Mouse (Mus musculus) CD4-positive helper T cell, adult 2 months (primary cell): ENCODE measurements at regions not wholly inside any gene's neighbourhood (a gene's known extent, or its start where the extent isn't known, plus 50 kb on each side); places are given as distances from the start of the nearest gene placed in this dataset.

ENCODE experiments used
- DNase-seq: peaks from one replicate; pipeline ENCODE4 v3.0.0-alpha.2; 2012; ENCODE audit warnings: low read depth, missing footprints, low spot score

- no peak for DNase-seq
Observed at GRCm38 (mm10) chr14:102629601-102630000, 352.8 kb downstream of the Kctd12 start.

DNA sequence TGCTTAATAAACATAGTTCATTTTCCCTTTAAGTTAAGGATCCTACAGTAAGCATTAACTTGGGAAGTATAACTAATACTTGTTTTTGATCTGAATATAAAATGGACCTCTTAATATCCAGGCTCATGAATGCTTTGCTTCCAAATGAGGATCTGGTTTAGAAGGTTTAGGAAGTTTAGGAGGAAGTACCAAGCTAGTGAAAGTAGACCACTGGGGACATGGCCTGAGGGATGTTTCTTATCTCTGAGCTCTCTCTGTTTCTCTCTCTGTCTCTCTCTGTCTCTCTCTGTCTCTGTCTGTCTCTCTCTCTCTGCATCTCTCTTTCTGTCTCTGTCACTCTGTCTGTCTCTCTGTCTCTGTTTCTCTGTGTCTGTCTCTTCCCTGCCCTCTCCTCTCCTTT is 360.9 kb downstream of the Kctd12 start:
- no peak for DNase-seq

- no peak for DNase-seq
Observed at GRCm38 (mm10) chr14:102619056-102619455, 363.4 kb downstream of the Kctd12 start.

GRCm38 (mm10) chr14:102615588-102616309 is 366.7 kb downstream of the Kctd12 start:
- no peak for DNase-seq

GRCm38 (mm10) chr14:102606055-102606454 is 376.4 kb downstream of the Kctd12 start:
- no peak for DNase-seq

DNA sequence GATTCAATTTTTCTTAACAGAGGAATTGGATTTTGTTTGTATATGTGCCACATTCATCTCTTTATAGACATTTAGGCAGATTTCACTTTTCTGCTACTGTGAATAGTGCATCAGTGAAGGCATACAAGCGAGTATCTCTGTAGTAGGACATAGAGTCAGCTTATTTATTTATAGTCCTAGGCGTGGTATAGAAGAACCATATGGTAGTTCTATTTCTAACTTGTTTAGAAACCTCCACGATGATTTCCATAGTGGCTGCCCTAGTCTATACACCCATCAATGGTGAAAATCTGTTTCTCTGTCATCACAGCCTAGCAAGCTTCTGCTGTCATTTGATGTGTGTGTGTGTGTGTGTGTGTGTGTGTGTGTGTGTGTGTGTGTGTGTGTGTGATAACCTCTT is 387.6 kb downstream of the Kctd12 start:
- DNase-seq = no peak

- DNase-seq = no peak
Observed at GRCm38 (mm10) chr14:102553781-102554180, 428.7 kb downstream of the Kctd12 start.

GRCm38 (mm10) chr14:102552598-102552997 is 429.8 kb downstream of the Kctd12 start:
- no peak for DNase-seq

DNA sequence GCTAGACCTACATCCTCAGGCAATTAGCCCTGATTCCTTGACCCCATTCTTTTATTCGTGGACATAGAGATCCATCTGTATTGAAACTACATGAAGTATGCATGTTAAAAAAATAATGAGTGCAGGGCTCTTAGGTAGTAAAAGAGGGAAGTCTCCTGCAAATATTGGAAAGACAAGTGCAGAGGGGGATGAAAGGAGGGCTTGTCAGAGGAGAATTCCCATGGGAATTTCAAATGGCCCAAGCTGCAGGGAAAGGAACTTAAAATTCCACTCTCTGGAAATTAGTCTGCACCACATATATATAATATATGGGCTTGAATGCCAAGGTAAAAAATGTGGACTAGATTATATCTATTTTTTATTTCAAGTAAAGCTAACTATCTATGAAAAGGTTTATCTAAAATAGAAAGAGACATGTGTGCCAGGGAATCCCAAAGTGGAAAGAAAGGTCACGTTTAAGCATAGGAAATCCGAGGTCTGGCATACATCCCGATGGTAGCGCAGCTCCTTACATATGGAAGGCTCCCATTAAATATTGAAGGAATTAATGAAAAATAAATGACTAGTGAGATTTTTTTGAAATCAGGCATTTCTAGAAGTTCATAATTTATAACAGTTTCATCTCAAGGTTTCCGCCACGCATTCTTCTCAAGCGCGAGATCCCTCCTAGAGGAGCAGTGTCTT is 457.4 kb downstream of the Kctd12 start:
- DNase-seq = no peak

DNA sequence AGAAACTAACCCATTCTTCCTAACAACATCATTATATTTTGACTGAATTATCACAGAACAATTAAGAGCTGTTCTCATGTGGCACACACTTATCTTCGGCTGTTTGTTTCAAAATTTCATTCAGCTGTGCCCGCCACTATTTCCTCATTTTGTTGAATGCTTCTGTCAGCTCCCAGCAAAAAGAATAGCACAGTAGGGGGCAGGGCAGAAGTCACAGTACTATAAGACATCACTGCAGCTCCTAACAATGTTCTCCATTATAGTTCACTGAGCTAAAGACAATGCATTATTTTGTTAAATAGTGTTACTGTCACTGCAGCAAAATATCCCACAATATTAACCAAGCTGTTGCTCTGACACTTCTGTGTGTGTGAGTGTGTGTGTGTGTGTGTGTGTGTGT is 465.7 kb downstream of the Kctd12 start:
- DNase-seq = no peak

DNA sequence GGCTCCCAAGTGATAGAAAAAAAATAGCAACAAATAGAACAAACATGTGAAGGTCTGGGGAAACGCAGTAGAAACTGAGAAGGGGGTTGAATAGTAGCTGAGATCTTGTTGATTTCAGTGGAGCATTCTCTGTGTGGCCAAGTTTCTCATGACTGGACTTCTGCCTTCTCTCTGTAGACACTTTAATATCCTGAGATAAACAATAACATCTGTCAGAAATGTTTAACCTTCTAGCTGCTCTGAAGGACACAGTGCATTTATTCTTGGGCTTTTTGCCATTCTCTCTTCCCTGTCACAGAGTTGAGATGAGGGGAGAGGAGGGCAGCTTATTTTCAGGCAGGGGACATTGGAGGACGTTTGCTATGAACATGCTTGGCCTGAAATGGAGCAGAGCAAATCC is 467.9 kb downstream of the Kctd12 start:
- DNase-seq = no peak

DNA sequence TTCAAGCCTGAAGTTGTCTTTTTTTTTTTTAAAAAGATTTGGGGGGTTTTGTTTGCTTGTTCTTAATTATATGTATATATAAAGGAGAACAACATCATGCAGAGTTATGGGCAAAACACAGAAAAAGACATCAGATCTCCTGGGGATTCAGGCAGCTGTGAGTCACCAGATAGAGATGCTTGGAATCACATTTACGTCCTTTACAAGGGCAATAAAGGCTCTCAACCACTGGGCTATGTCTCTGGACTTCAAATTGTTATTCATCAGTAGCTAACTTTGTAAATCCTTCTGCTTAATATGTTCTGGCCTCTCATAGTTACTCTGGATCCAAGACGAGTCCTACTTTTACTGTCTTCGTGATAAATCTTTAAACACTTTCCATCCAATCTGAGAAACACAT is 469.8 kb downstream of the Kctd12 start:
- DNase-seq = no peak

DNA sequence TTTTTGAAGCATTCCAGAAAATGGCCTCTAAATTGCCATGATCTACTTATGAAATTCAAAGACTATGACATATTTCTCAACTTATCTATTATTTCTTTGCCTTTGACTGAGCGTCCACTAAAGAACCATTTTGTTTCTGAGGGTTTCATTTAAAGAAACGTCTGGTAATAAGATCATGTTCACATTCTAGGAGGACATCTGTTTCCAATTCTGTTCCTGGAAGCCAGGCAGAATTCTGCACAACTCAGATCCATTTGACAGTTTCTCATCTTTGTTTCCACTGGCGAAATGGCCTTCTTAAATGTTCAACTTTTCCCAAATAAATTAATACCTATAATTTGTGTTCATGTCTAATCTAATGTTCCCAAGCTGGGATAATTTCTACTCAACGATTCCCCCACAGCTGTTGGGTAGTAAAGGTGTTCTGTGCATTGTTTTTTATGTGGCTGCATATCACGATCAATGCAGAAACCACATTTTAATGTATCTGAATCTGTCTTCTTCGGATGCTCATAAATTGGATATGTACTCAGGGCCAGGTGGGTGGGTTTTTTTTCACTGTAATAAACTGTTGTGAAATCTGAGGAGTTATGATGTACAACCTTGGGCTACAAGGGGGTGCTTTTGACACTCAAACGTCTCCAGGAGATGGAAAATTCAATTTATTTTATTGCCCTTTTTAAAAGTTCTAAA is 470.6 kb downstream of the Kctd12 start:
- no peak for DNase-seq

DNA sequence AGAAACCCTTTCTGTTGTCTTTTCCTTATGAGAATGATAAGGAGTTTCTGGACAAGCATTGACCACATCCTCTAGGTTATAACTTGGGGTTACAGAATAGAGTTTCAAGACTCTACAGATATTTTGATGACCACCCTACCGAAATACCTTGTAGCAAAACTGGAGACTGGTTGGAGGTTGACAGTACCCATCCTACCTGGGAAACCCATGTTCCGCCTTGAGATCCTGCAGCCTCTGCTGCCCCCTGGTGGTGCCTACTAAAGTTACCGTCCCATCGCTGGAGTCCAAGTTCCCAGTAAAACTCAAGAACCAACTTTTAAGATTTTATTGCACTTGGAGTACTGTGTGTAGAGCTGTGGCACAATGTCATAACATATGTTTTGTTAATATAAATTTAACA is 472.1 kb downstream of the Kctd12 start:
- no peak for DNase-seq

DNA sequence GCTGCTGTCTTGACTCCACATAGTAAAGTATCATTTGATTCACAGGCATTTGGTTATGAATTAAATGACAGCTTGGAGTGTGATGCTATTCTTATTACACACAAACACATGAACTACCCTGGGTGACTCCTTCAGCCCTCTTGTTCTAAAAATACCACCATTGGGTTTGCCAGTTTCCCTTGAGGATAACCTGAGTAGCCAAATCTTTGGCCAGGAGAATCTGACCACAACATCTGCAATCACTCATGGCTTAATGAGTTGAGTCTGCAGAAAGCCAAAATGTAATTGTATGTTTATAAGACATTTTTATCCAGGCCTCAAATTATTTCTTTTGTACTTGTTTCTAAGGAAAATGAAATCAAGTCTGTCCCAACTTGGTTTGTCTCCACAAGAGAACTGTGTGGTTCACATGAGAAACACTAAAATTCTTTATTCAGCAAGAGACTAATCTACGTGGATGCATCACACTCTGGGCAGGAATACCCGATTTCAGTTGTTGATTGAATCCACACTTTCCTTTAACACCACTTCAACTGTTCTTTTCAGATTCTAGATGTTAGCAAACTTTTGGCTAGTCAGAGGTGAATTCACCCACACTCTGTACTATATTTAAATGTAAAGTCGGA is 476.6 kb downstream of the Kctd12 start:
- DNase-seq = no peak

GRCm38 (mm10) chr14:102497179-102497578 is 485.3 kb downstream of the Kctd12 start:
- DNase-seq = no peak

- no peak for DNase-seq
Observed at GRCm38 (mm10) chr14:102492376-102492775, 490.1 kb downstream of the Kctd12 start.

DNA sequence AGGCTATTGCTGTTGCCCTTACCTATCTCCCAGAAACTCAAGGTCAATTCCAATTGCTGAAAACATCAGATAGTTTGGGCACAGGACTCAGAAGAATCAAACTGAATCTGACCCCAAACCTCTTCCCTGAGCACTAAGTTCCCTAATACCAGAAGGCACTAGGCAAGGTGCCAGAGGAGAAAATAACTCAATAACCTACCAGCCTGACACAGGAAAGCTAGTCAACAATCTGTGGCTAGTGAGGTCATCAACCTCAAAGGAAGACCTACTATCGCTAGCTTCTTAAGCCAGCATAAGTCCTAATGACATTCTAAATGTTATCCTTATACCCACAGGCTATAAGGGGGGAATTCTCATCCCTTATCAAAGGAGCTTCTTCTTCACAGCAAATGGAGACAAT is 491.2 kb downstream of the Kctd12 start:
- DNase-seq = no peak

DNA sequence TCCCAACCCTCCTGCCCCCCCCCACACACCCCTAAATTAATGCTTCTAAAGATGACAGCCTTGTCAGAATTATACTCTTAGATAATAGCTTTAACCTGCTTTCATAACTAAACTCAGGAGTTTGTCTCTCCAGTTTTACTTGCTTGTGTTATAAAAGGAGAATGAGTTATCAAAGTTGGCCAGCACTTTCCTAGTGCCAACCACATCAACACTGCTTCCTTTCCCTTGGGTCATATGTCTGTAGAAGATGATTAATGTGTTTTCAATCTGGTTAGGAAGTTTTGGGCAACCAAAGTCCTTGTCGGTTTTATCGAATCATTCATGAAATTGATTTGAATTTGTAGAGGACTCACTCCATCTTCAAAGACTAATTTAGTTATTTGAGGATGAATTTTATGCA is 505.3 kb downstream of the Kctd12 start:
- no peak for DNase-seq

DNA sequence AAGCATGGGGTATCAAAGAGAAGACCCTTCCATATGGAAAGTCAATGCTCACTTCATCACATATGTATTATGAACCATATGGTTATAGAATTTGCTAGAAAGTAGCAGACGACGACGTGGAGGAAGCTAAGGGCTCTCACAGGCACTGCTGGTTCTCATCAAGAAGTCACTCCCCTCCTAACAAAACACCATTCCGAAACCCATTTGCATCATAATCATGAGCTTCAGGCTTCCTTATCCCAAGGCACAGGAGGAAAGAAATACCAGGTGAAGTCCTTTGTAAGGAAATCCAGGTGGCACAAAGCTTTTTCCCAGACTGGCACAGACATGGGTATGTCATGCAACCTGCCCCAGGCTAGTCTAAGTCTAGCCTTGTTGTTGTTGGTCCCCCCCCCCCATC is 513.1 kb downstream of the Kctd12 start:
- DNase-seq = no peak

- DNase-seq = no peak
Observed at GRCm38 (mm10) chr14:102461001-102461400, 521.4 kb downstream of the Kctd12 start.

GRCm38 (mm10) chr14:102439738-102440137 is 542.7 kb downstream of the Kctd12 start:
- no peak for DNase-seq
